18 mouse cellular contexts compared by ENCODE assay signal in genomic region chr1:22206935-22207334, GRCm38 (mm10).
"Had no signal": no experiment of that assay in that cellular context is flagged by ENCODE, and none has a peak within 500 bp of the region (broad histone marks: within the 10 kb centered on the region; RNA-seq: fewer than 3 reads in every experiment).

No protein-coding gene starts in this region.

- H3K36me3 ChIP-seq: limb, embryonic 12.5 days; liver, embryonic 13.5 days; midbrain, embryonic 15.5 days; neural tube, embryonic 12.5 days had no signal

- H3K27me3 ChIP-seq: limb, embryonic 12.5 days; liver, embryonic 13.5 days; megakaryocyte, embryonic 14.5 days; midbrain, embryonic 15.5 days; neural tube, embryonic 12.5 days had no signal

- H3K4me3 ChIP-seq: limb, embryonic 12.5 days; liver, embryonic 13.5 days; megakaryocyte, embryonic 14.5 days; midbrain, embryonic 15.5 days; neural tube, embryonic 12.5 days had no signal

- H3K9me3 ChIP-seq: limb, embryonic 12.5 days; liver, embryonic 13.5 days; megakaryocyte, embryonic 14.5 days; midbrain, embryonic 15.5 days; neural tube, embryonic 12.5 days had no signal

- H3K4me2 ChIP-seq: limb, embryonic 12.5 days; liver, embryonic 13.5 days; midbrain, embryonic 11.5 days; midbrain, embryonic 15.5 days; neural tube, embryonic 12.5 days had no signal

- DNase-seq: kidney, adult 8-10 months; kidney, postnatal 25 days; layer of hippocampus, adult 9-11 months; layer of hippocampus, postnatal 36 days; liver; liver, embryonic 13.5 days; liver, postnatal 0 days; right cerebral cortex, postnatal 4 days; spleen, adult 18-20 months; thymus, adult 18-20 months; thymus, postnatal 25 days had no signal

- H3K4me1 ChIP-seq: limb, embryonic 12.5 days; liver, embryonic 13.5 days; megakaryocyte, embryonic 14.5 days; midbrain, embryonic 15.5 days; neural tube, embryonic 12.5 days had no signal

- H3K27ac ChIP-seq: limb, embryonic 12.5 days; liver, embryonic 13.5 days; macrophage; midbrain, embryonic 15.5 days; neural tube, embryonic 12.5 days had no signal

- H3K9ac ChIP-seq: limb, embryonic 12.5 days; liver, embryonic 13.5 days; liver, postnatal 0 days; midbrain, embryonic 15.5 days; neural tube, embryonic 12.5 days had no signal

- ATAC-seq: intestine, postnatal 0 days; liver, postnatal 0 days; midbrain, embryonic 15.5 days had no signal
